Comparison of ENCODE assay signal across 18 mouse cellular contexts in genomic region chr4:85939460-85939859, GRCm38 (mm10).
"Had no signal": no experiment of that assay in that cellular context is flagged by ENCODE, and none has a peak within 500 bp of the region (broad histone marks: within the 10 kb centered on the region; RNA-seq: fewer than 3 reads in every experiment).

No protein-coding gene starts in this region.

- H3K36me3 ChIP-seq: hindbrain, embryonic 15.5 days; liver, embryonic 13.5 days; midbrain, embryonic 10.5 days; midbrain, embryonic 15.5 days; neural tube, embryonic 12.5 days; neural tube, embryonic 15.5 days had no signal

- ATAC-seq: intestine, postnatal 0 days; midbrain, embryonic 15.5 days had no signal

- H3K9ac ChIP-seq: hindbrain, embryonic 15.5 days; liver, embryonic 13.5 days; midbrain, embryonic 15.5 days; neural tube, embryonic 12.5 days; neural tube, embryonic 15.5 days had no signal

- H3K4me3 ChIP-seq: hindbrain, embryonic 15.5 days; left cerebral cortex, adult 2 months; liver, embryonic 13.5 days; megakaryocyte, embryonic 14.5 days; midbrain, embryonic 10.5 days; midbrain, embryonic 15.5 days; neural tube, embryonic 12.5 days; neural tube, embryonic 15.5 days had no signal

- H3K9me3 ChIP-seq: hindbrain, embryonic 15.5 days; liver, embryonic 13.5 days; megakaryocyte, embryonic 14.5 days; midbrain, embryonic 10.5 days; midbrain, embryonic 15.5 days; neural tube, embryonic 12.5 days; neural tube, embryonic 15.5 days had no signal

- H3K27ac ChIP-seq: hindbrain, embryonic 15.5 days; left cerebral cortex, adult 2 months; liver, embryonic 13.5 days; midbrain, embryonic 10.5 days; midbrain, embryonic 15.5 days; neural tube, embryonic 12.5 days; neural tube, embryonic 15.5 days; stomach, postnatal 0 days had no signal

- H3K4me1 ChIP-seq: hindbrain, embryonic 15.5 days; liver, embryonic 13.5 days; midbrain, embryonic 10.5 days; midbrain, embryonic 15.5 days; neural tube, embryonic 12.5 days; neural tube, embryonic 15.5 days had no signal

- H3K27me3 ChIP-seq: hindbrain, embryonic 15.5 days; liver, embryonic 13.5 days; megakaryocyte, embryonic 14.5 days; midbrain, embryonic 15.5 days; neural tube, embryonic 12.5 days; neural tube, embryonic 15.5 days had no signal

- DNase-seq: kidney, postnatal 25 days; layer of hippocampus, postnatal 36 days; liver, embryonic 13.5 days; lung, postnatal 14 days; right cerebral cortex, adult 18-20 months; right cerebral cortex, postnatal 14 days; right cerebral cortex, postnatal 4 days; thymus, adult 2 months; thymus, postnatal 14 days had no signal

- H3K4me2 ChIP-seq: hindbrain, embryonic 15.5 days; liver, embryonic 13.5 days; midbrain, embryonic 15.5 days; neural tube, embryonic 12.5 days; neural tube, embryonic 15.5 days had no signal
